8 mouse cellular contexts compared by ENCODE assay signal in genomic region chr16:55934453-55935037, GRCm38 (mm10). TPM values are rescaled to one million over a fixed set of nuclear protein-coding genes. Genes with fewer than 3 reads are reported as not detected.
A peak's percentile ranks its signal among the peaks of the same experiment; 100 is the strongest.
DNase-seq lines count a peak whose midpoint lies in the region; ATAC-seq and TF ChIP-seq lines count a peak whose summit lies in the region.

Cep97 (minus strand) TSS chr16:55934855.

- H3K9ac ChIP-seq in hindbrain, embryonic 14.5 days = peak within 1 kb of the TSS; percentile 63

- peak; percentile 99 for ATAC-seq in Patski
- ATAC-seq in hindbrain, embryonic 14.5 days (ENCODE audit: low FRiP score) = peak; percentile 99

- POLR2A ChIA-PET in Patski (lab: Charles Lee) = no interaction called here

- peak within 1 kb of the TSS; percentile 69 for H3K27ac ChIP-seq in hindbrain, embryonic 14.5 days

- CTCF ChIA-PET in Patski (lab: Charles Lee) = interaction anchor here (3.3 kb wide), 1 partner anchor 16 kb away, joined by 16 read pairs; no protein-coding TSS in a partner anchor

- H3K4me2 ChIP-seq in hindbrain, embryonic 14.5 days (replicated peaks) = peak within 1 kb of the TSS; percentile 55

- WGBS in hindbrain, embryonic 14.5 days = under 1% methylated on average over 24 of the region's 24 CpGs

- DNase-seq in Patski (ENCODE audit: low read depth, low spot score) = peak; percentile 72
- DNase-seq in cerebellum, postnatal 14 days = peak; percentile 88 to 93
- peak; percentile 88 to 89 for DNase-seq in frontal cortex, postnatal 14 days (ENCODE audit: low spot score in 2 of 2)
- DNase-seq in hindbrain, embryonic 14.5 days (ENCODE audit: low spot score) = peak; percentile 92
- DNase-seq in layer of hippocampus, postnatal 36 days = peak; percentile 94
- peak; percentile 97 for DNase-seq in lung, postnatal 36 days
- DNase-seq in retina, postnatal 1 day = peak; percentile 96
- peak; percentile 78 to 87 for DNase-seq in urinary bladder, adult 18-20 months (ENCODE audit: low spot score in 2 of 2)

- in situ Hi-C loops in Patski (cut with MboI; ENCODE audit: low pct_unique_long_range_greater_than_20kb) = loop anchor here (25.0 kb wide), 2 partner anchors 778 to 978 kb away; partner anchors contain the start of gene Tfg

- H3K4me1 ChIP-seq in hindbrain, embryonic 14.5 days (replicated peaks; ENCODE audit: control insufficient read depth, insufficient read depth, low read length) = 0 out of 2 replicates have a peak, but pooled peaks cover 3% of the 10 kb centered on the region

- H3K36me3 ChIP-seq in hindbrain, embryonic 14.5 days (replicated peaks; ENCODE audit: control insufficient read depth, insufficient read depth) = no peaks in the 10 kb centered on the region; the same call in 1 of the 2 replicates

- H3K9me3 ChIP-seq in hindbrain, embryonic 14.5 days (ENCODE audit: control insufficient read depth, low read length) = no peaks in the 10 kb centered on the region

- TF ChIP-seq CTCF in Patski (IDR thresholded peaks at IDR 0.05) = no peak

- H3K4me3 ChIP-seq in hindbrain, embryonic 14.5 days (replicated peaks; ENCODE audit: low read length) = peak within 1 kb of the TSS; percentile 63

- H3K27me3 ChIP-seq in Patski = no peaks in the 10 kb centered on the region
- H3K27me3 ChIP-seq in hindbrain, embryonic 14.5 days (ENCODE audit: control insufficient read depth, insufficient read depth, low read length) = no peaks in the 10 kb centered on the region

RNA-seq across cellular contexts. Expression of gene Cep97, which starts in this region (rescaled TPM):
- polyA plus RNA-seq in Patski (2021) = 9.4 TPM
- 12.7 and 15.6 TPM in 2 replicates for polyA plus RNA-seq in hindbrain, embryonic 14.5 days (2014; fragmentation: Nextera tagmentation; extraction: Ambion mirVana)
- total RNA-seq in layer of hippocampus, postnatal 36 days (2021) = 10 to 100 TPM; 17.2 to 17.4 TPM

Comparison
In these comparisons a context has a peak if more than half of its experiments do, and no peak if none do; other contexts are left out.
1. Peak in every context shown above with its lines: DNase-seq, ATAC-seq, H3K4me3 ChIP-seq and H3K27ac ChIP-seq.